Mouse (Mus musculus): Measurements from ENCODE around the gene Fam129b.

Gene Fam129b

DNA sequence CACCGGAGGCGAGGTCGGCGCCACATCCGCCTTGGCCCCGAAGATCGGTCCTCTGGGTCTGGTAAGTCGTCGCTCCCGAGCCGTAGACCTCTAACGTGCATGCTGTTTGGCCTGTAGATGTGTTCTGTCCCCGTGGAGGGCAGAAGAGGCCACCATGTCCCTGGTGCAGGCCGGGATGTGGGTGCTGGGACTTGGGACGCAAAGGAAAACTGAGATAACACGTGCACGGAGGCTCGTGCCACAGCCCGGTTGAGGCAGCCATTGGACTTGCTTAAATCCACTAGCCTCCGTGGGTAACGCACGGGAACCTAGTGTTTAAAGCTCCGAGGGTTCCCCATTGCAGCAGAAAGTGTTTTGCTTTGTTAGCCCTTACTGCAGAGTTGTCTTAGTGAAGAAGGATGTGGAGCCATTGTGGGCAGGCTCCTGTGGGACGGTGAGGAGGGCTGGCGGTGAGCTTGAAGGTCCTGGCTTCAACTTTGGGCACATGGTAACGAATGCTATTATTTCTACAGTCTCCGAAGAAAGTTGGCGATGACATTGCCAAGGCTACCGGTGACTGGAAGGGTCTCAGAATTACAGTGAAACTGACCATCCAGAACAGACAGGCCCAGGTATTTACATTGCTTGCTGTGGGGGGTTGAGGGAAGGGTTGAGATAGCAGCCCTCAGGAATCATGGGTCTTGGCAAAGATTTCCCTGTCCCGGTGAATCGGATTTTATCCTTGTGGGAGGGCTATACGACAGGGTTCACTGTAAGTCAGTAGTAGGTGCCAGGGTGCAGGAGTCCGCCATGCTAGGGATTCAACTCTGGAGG lies 86.4 kb downstream of the Fam129b start:
- in situ Hi-C loops (cut with MboI, MseI) = loop anchor here (5.0 kb wide), 1 partner anchor 170 kb away; the partner anchor contains the start of gene Garnl3

DNA sequence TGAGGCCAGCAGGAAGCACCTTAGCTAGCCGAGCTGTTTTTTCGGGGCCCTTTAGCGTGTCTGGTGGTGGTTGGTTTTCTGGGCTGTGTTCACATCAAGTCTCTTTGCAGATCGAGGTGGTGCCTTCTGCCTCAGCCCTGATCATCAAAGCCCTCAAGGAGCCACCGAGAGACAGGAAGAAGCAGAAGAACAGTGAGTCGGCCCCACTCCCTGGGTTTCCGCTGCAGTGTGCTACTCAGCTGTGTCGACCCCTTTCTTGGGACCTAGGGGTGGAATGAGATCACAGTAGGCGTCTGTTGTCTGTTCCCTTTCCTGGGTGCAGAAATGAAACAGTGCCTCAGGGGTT lies 86.9 kb downstream of the Fam129b start:
- in situ Hi-C loops (cut with MboI, MseI) = loop anchor here (5.0 kb wide), 1 partner anchor 169 kb away; the partner anchor contains the start of gene Garnl3

DNA sequence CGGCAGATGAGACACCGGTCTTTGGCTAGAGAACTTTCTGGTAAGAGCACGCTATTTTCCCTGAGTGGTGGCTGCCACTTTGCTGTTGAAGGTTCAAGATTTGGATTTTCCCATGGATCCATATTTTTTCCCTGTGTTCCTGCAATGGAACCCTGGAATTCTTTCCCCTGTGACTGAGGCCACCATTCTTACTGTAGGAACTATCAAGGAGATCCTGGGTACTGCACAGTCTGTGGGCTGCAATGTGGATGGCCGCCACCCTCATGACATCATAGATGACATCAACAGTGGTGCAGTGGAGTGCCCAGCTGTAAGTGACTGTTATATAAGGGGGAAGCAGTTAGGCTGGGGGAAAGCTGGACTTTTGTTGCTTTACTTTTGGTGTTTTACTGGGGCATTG lies 87.6 kb downstream of the Fam129b start:
- in situ Hi-C loops (cut with MboI, MseI) = loop anchor here (5.0 kb wide), 1 partner anchor 169 kb away; the partner anchor contains the start of gene Garnl3

DNA sequence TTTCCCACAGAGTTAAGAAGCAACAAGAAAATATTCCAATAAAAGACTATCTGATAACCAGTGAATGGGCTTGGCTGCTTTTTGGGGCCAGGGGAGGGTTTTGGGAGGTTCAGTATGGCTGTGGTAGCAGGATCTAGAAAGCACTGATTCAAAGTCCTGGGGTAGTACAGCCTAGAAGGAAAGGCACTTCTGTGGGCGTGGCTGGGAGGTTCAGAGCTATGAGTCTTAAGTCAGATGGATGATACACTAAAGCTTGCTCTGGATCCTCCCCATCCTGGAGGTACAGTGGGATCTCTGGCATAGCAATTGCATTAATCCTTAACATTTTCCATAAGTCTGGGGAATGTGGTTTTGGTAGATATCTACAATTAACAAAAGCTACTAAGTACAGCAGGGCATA lies 88.1 kb downstream of the Fam129b start:
- in situ Hi-C loops (cut with MboI, MseI) = loop anchor here (5.0 kb wide), 1 partner anchor 168 kb away; the partner anchor contains the start of gene Garnl3

DNA sequence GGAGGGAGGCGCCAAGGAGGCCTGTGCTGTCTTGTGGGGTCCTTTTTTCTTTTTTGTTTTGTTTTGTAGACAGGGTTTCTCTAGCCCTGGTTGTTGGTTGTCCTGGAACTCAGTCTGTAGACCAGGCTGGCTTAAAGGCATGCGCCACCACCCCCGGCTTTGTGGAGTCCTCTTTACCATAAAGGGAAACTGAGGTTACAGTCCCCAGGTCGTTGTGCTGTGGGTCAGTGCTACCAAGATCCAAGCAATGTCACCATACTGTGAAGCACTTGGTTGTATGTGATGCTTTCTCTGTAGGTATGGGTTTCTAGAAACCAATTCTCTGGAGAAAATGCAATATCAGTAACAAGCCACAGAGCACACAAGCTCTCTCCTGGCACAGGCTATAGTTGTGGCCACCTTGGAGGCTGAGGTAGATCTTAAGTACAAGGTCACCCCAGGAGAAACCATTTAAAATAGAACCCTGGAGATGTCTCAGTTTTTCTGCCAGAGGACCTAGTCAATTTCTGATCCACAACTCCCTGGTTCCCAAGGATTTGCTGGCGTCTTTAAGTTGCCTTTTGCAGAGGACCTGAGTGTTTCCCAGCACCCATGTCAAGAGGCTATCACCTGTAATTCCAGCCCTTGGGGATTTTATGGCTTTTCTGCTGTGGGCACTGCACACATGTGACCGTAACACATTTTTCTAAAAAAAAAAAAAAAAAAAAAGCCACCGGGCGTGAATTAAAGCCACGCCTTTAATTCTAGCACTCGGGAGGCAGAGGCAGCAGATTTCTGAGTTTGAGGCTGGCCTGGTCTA lies 88.9 kb downstream of the Fam129b start:
- in situ Hi-C loops (cut with MboI, MseI) = loop anchor here (5.0 kb wide), 1 partner anchor 167 kb away; the partner anchor contains the start of gene Garnl3

DNA sequence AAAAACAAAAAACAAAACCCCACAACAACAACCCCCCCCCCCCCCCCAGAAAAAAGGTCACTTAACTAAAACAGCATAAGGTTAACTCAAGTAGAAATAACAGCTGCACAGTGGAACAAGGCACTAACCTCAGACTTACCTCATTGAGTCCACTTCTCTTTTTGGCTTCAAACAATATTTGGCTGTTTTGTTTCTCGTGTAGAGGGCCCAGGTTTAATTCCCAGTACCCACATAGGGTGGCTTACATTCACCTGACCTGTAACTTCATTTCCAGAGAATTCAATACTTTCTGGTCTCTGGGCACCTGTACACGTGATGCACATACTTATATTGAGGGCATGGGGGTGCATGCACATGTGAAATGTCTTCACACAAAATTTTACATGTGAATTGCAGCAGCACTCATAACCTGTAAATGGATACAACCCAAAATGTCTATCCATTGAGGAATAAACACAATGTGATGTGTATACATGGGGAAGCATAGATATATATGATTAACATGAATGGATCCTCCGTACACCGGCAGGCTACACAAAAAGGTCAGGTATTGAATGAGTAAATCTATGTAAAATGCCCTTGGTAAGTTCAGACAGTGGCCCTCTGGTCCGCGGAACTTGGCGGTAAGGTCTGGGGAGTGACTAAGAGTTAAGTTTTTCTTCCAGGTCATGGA lies 89.7 kb downstream of the Fam129b start:
- in situ Hi-C loops (cut with MboI, MseI) = no loop called here

DNA sequence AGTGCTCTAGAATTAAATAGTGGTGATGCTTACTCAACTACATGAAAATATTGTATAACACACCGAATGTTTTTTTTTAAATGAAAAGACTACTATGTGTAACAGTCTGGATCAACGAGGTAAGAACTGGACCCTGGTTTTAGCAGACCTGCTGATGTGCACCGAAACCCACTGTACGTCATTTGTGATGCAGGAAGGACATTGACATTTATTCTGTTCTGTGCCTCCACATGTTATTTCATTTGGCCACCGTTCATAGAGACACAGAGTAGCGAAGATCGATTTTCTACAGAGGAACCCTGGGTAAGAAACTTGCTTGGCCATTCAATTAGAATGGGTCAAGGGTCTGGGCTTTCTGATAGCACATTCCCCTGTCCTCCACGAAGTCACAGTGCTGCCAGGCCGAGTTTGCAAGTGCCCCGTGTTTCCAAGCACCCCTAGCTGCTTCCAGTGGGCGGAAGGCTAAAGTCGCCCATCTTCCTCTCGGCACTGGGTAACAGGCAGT lies 90.3 kb downstream of the Fam129b start:
- in situ Hi-C loops (cut with MboI, MseI) = no loop called here

DNA sequence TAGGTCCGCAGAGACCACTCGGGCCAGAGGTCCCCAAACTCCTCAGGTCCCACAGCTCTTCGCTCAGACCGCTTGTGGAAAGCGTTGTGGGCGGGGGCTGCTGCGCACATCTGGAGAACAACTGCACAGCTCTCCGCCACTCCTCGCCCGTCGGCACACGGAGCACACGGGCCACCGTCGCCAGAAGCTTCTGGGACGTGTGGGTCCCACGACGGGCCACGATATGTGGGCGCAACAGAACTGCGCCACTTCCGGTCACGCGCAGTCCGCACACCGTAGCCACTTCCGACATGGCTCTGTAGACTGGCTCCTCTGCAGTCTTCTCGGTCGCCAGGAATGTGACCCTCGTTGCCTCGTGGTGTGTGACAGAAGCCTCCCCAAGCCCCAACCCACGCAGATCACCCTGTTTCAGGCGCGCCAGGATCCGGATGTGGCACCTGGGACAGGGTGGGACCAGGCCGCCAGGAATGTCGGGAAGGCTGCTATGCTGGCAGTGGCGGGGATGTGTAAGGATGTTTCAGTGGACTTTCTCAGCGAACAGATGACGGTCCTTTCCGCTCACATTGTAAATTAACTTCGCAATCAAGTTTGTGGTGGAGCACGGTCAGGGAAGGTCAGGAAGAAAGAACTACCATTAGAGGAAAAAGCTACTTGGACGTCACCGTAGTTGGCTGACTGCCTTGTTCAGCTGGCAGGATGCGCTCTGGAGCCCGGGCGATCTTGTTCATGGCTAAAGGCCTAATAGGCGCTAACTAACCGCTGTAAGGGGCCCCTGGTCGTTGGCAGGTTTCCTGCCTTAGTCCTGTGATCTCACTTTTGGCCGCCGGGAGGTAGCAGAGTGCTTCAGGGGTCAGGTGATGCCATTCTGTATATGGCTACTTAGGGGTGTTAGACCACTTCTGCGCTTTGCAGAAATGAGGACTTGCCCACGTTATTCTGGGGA lies 91.0 kb downstream of the Fam129b start:
- in situ Hi-C loops (cut with MboI, MseI) = no loop called here

DNA sequence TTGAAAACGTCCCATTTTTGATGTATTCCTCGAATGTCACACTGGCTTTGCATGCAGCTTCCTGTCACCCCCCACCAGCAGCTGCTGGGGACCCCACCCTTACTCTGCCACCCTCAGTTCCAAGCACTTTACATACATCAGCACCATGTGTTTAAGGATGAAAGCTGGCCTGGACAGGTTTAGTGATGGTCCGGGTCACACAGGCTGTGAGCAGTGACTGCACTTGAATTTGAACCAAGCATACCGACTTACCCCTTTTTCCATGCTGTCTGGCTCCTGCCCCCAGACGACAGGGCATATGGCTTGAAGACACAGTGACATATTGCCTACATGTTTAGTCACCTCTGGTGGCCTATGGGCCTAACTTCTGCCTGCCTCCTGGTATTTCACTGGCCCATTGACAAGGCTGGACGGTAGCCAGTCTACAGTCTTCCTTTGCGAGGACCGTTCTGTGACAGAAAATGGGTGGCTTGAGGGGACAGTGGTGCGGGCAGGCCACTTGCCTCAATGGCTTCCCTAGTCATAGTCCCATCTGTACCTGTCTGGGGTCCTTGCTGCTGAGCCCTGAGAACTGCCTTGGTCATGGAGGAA lies 92.2 kb downstream of the Fam129b start:
- in situ Hi-C loops (cut with MboI, MseI) = no loop called here

DNA sequence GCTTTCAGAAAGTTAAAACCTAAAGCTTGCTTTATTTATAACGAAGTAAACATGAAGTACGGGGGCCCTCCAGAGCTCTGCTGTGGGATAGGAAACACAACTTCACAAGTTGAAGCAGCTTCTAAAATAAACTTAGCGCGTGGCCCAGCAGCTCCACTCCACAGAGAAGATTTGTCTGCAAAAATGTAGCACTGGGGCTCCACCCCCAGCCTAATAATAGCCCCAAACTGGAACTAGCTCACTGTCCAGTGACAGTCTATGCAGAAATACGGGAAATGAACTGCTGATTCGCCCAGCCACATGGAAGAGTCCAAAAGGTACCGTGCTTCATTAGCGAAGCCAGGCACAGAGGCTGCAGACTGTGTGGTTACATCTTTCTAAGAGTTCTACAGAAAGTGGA lies 93.4 kb downstream of the Fam129b start:
- in situ Hi-C loops (cut with MboI, MseI) = no loop called here

DNA sequence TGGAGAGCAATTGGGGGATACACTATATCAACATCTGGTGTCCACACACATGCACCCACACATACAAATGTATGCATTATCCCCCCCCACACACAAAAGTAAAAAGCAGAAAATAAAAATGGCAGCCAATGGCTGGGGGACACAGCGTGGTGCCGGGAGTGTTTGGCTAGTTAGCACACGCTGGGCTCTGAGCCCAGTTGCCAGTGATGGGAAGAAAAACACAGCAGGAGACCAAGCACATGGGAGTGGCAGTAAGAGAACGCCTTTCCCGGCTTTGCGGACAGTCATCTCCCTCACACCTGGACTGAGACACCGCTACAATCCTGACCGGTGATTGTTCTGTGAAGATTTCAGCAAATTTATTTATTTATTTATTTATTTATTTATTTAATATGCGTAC lies 95.3 kb downstream of the Fam129b start:
- in situ Hi-C loops (cut with MboI, MseI) = no loop called here

DNA sequence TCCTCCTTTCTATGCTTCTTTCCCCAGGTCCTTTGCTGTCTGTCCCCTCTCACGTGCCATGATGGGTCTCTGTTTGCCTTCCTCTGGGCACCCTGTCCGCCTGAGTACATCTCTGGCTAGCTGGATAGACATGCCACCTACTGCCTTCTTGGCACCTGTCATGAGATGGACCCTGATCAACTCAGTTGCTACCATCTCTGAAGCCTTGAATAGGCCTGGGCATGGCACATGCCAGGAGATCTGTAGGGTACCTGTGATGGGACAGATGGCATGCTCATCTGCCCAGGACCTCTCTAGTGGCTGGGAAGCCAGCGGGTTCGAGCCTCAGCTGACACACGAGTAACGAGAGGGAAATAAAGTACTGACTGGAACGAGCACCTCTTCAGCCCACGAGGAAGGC lies 98.3 kb downstream of the Fam129b start:
- in situ Hi-C loops (cut with MboI, MseI) = no loop called here

Data from T-helper 2 cell (primary cell).